Mouse (Mus musculus) ES-E14 (cell line): ENCODE data around the gene St3gal3.

Experiments
- CHD2 ChIP-seq: IDR thresholded peaks from 2 replicates; pipeline ENCODE4 v1.6.1; 2014; ENCODE audit warnings: mild to moderate bottlenecking, low read depth, low read length, inconsistent platforms
- MAFK ChIP-seq: IDR thresholded peaks from 2 replicates; pipeline ENCODE4 v1.6.1; 2014; ENCODE audit warnings: mild to moderate bottlenecking, low read depth, low read length, inconsistent platforms; ENCODE audit not compliant: insufficient read depth
- ZC3H11A ChIP-seq: IDR thresholded peaks from 2 replicates; pipeline ENCODE4 v1.6.1; 2012; ENCODE audit warnings: low read depth, mild to moderate bottlenecking, inconsistent platforms, low read length, borderline replicate concordance

GRCm38 (mm10) chr4:118081608-118082331, 52.9 kb downstream of the St3gal3 start:
- TF ChIP-seq CHD2 (no peak), ZC3H11A (no peak), MAFK (no peak)
